Mouse (Mus musculus) cerebellum, adult 2 months (tissue): ENCODE data around the gene Gm28036. TPM values are rescaled to one million over a fixed set of nuclear protein-coding genes. Genes with fewer than 3 reads are reported as not detected.

Source experiments
- DNase-seq, 2 experiments: peaks; one replicate each; pipeline ENCODE4 v3.0.0; 2021
- H3K27ac ChIP-seq: fragments of 200-500 bp; 2 replicates; pipeline ENCODE4 v1.5.1; 2012; ENCODE audit warnings: low read length, control low read depth, inconsistent platforms; ENCODE audit not compliant: insufficient read depth
- H3K27me3 ChIP-seq: fragments of 200-500 bp; 2 replicates; pipeline ENCODE4 v1.6.1; 2012; ENCODE audit warnings: inconsistent platforms, mild to moderate bottlenecking, low read length, moderate library complexity; ENCODE audit not compliant: control insufficient read depth, insufficient read depth
- H3K4me1 ChIP-seq: fragments of 200-500 bp; 2 replicates; pipeline ENCODE4 v1.6.1; 2011; ENCODE audit warnings: low read length; ENCODE audit not compliant: control insufficient read depth, insufficient read depth
- H3K4me3 ChIP-seq: fragments of 200-500 bp; replicated peaks from 2 replicates; pipeline ENCODE3; 2011; ENCODE audit warnings: mild to moderate bottlenecking, low read depth, low read length, control low read depth; ENCODE audit not compliant: insufficient read depth
- CTCF ChIP-seq: fragments of 200-500 bp; IDR thresholded peaks from 2 replicates; pipeline ENCODE4 v1.5.1; 2011; ENCODE audit warnings: low read depth, mild to moderate bottlenecking, control low read depth, low read length, moderate library complexity, borderline replicate concordance; ENCODE audit not compliant: insufficient read depth
- POLR2A ChIP-seq: fragments of 200-500 bp; IDR thresholded peaks from 2 replicates; pipeline ENCODE4 v1.6.1; 2011; ENCODE audit warnings: low read length, control low read depth, borderline replicate concordance; ENCODE audit not compliant: insufficient read depth
- WGBS: fragments of 180-500 bp; shearing (Covaris S2); methylation state at CpG from one replicate; pipeline ENCODE4 v1.1.7; 2018; 5-methylcytosine and 5-hydroxymethylcytosine counted together
- polyA plus RNA-seq: library from polyadenylated mRNA; depleted of rRNA; stranded (reverse); fragments of >200 nt; gene quantifications from 2 replicates; pipeline ENCODE4 v1.2.3, GENCODE M21; 2012

The Gm28036 gene
- polyA plus RNA-seq, 1 experiment = 5.7 TPM

DNA sequence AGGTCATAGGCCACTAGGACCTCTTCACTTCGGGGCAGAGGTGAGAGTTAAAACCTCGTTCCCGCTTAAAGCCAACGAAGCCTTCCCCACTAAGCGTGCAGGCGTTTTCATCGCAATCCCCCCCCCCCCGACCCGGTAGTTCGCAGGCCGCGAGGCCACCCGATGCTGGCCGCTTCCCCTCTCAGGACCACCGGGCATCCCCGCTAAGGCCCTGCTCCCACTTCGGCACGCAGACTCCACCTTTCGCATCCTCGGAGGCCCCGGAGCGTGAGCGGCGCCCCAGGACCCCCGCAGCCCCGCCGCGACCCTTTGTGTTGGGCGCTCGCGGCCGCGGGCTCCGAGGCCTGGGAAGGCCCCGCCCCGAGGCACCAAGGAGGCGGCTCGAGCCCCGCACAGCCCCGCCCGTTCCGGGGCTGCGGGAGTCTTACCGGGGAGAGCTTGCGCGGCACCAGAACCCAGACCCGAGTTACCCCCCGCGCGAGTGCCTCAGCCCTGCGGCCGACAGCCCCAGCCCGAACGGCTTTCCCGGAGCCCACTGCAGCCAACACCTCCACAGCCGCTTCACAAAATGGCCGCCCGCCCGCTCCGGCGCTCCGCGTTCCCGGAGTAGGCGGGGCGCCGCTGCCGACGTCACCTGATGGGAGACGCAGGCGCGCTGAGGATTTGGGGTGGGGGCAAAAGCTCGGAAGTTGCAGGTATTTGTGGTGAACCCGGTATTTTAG, 15.4 kb downstream of the Gm28036 start, which contains the start of the genes Cpne1 and Rbm12:
Cpne1 (minus strand) TSS at position 608 of the 722 bp plus-strand sequence.
Rbm12 (minus strand) TSS at position 621 of the 722 bp plus-strand sequence.
- 1% methylated on average over 74 of the region's 74 CpGs for WGBS
- peak; percentile 76; the same call in 1 of the 2 replicates for TF ChIP-seq POLR2A
- TF ChIP-seq CTCF = no peak
- peak; percentile 90 to 93 for DNase-seq
- no peaks in the 10 kb centered on the region for H3K4me1 ChIP-seq
- no peaks in the 10 kb centered on the region for H3K27me3 ChIP-seq
- H3K27ac ChIP-seq = peak within 1 kb of the TSS; percentile 88
- peak within 1 kb of the TSS; percentile 83 for H3K4me3 ChIP-seq

DNA sequence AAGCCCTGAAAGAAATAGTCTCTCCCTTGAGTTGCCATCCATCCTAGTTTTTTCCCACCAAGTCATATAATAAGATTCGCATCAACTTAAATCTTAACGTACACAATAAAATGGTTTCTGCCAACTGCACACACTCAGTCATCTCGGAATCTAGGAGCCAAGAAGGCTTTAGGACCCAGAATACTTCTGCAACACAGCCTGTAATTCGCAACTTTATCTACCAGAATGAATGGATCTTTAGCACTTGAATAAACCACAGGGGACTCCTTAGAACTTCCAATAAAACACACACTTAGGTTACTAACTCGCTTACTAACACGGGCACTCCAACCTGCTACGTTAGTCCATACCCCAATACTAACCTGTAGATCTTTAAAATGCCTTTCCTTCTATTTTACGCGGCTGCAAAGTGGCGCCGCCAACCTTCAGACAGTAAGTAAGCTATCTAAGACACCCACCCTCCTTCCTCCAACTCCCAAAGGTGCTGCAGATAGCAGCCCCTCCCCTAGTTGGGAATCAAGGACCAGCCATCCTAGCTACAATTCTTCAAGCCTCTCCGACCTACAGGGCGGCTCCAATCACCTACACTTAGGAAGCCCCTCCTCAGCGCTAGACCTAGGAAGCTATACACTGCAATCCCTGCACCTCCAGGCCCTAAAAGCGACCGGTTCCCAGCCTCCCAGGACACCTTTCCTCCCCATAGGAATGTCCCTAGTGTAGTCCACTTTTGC, 16.1 kb downstream of the Gm28036 start:
- H3K27me3 ChIP-seq = no peaks in the 10 kb centered on the region
- H3K4me1 ChIP-seq = no peaks in the 10 kb centered on the region; the same call in 1 of the 2 replicates
- 0 out of 2 replicates have a peak overlapping the region, but pooled peaks have one; percentile 88 for H3K27ac ChIP-seq
- peak overlapping the region; percentile 83 for H3K4me3 ChIP-seq
- TF ChIP-seq POLR2A (no peak), CTCF (no peak)
- WGBS = under 1% methylated on average over 16 of the region's 16 CpGs
- peak; percentile 16 to 37 for DNase-seq

DNA sequence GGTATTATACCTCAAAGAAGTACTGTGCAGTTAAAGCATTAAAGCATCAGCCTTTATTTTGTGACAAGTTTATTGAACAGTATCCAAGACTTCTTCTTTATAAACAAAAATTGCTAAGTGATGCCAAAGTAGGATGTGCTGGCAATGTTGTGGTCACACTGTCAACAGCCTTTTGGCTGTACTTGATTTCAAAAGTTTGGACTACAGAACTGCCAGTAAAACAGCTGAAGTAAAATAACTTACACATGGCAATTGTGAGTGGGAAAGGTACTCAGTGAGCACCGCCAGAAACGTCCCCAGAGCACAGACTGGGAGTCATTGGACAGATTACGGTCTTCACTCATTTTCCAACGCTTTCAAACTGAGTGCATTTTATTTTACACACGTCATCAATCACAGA, 35.0 kb downstream of the Gm28036 start:
- DNase-seq = peak in 1 of 2 experiments; percentile 5
- Histone ChIP-seq H3K27ac (no peak overlapping the region), H3K27me3 (no peaks in the 10 kb centered on the region), H3K4me3 (no peak overlapping the region), H3K4me1 (peaks cover 12% of the 10 kb centered on the region)
- 60% methylated on average over 5 of the region's 5 CpGs for WGBS
- TF ChIP-seq CTCF (no peak), POLR2A (no peak)

DNA sequence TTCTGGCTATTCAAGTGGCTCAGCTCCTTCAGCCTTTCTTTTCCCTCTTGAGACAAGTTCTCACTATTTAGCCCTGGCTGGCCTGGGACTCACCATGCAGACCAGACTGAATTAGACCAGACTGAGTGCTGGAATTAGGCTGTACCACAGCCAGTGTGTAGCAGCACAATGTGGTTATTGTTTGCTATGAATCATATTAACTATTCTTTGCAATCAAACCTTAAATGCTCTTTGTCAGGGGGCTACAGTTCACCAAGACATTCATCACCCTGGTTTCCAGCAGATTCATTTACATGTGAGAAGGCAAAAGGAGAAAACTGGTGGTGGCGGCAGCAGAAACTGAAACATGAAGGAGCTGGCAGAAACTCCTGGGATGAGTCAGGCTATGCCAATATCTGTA, 37.1 kb downstream of the Gm28036 start:
- Histone ChIP-seq H3K27ac (no peak overlapping the region), H3K4me3 (no peak overlapping the region), H3K4me1 (peaks cover 12% of the 10 kb centered on the region), H3K27me3 (no peaks in the 10 kb centered on the region)
- WGBS = 22% methylated on average over 1 of the region's 1 CpGs
- TF ChIP-seq CTCF = no peak
- TF ChIP-seq POLR2A = no peak
- peak in 1 of 2 experiments; percentile 2 for DNase-seq

DNA sequence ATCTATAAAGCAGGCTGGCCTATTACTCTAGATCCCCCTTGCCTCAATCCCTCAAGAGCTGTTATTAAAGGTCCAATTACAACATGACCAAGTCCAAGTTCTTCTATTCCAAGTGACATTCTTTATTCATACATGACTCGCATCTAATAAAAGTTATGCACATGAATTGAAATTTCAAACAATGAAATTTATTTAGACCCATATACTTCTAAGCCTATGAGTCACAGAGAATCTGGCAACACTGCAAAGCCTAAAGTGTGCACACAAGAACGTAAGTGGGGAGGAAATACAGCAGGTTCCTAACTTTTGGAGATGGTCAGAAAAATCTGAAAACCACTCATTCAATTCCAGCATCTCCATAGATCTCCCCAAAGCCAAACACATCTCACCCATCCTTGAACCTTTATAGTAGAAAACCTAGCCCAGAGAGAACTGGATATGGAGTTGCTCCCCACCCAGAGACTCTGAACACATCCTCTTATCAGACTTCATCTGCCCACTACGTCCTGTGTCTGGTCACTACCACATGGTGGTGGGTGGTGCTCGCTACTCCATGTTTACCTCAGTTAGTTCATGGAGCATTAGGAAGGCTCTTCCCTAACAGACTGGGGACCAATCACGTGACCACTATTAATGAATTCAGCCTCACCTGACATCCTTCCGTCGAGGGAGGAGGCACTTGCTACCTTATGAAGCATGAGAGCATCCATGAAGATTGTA, 39.3 kb downstream of the Gm28036 start:
- TF ChIP-seq CTCF = no peak
- no peak for TF ChIP-seq POLR2A
- peaks cover 12% of the 10 kb centered on the region for H3K4me1 ChIP-seq
- H3K27ac ChIP-seq = no peak overlapping the region
- no peak for DNase-seq
- H3K27me3 ChIP-seq = no peaks in the 10 kb centered on the region
- no peak overlapping the region for H3K4me3 ChIP-seq
- 85% methylated on average over 7 of the region's 7 CpGs for WGBS

DNA sequence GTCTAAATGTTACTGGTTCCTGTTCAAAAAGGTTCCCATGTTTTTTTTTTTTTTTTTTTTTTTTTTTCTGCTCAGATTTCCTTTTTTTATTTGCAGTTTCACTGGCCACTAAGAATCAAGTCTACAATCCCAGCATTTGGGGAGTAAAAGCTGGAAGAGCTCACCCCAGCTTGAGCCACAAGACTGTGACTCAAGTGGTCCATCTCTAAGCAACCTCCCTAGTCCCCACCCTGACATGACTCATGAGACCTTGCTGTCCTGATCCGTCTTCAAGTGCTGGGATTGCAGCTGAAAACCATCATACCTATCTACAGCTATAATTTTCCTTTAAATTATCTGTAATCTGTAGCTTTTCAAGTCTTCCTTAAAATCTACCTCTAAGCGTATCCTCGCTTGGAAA, 42.4 kb downstream of the Gm28036 start:
- Histone ChIP-seq H3K27me3 (no peaks in the 10 kb centered on the region), H3K4me1 (peaks cover 15% of the 10 kb centered on the region), H3K4me3 (no peak overlapping the region), H3K27ac (no peak overlapping the region)
- no peak for DNase-seq
- WGBS = 85% methylated on average over 3 of the region's 3 CpGs
- no peak for TF ChIP-seq CTCF
- no peak for TF ChIP-seq POLR2A

DNA sequence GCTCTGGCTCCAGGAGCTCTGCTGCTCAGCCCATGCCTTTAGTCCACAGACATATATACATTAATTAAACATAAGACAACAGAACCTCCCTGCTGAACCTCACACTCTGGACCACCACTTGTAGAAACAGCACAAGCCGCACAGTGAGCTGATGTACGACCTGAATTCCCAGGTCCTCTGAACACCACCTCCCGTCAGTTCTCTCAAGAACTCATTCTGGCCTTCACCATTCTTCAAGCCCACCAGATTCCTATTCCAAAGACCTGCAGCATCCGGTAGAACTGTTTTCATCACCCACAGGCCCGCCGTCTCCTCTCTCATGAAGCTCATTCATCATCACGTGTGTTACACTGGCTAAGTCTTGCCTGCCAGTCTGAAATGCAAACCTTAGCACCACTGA, 46.5 kb downstream of the Gm28036 start:
- Histone ChIP-seq H3K4me1 (peaks cover 34% of the 10 kb centered on the region), H3K27me3 (no peaks in the 10 kb centered on the region), H3K27ac (peak overlapping the region; percentile 48), H3K4me3 (no peak overlapping the region)
- 86% methylated on average over 7 of the region's 7 CpGs for WGBS
- no peak for TF ChIP-seq POLR2A
- no peak for TF ChIP-seq CTCF
- no peak for DNase-seq

DNA sequence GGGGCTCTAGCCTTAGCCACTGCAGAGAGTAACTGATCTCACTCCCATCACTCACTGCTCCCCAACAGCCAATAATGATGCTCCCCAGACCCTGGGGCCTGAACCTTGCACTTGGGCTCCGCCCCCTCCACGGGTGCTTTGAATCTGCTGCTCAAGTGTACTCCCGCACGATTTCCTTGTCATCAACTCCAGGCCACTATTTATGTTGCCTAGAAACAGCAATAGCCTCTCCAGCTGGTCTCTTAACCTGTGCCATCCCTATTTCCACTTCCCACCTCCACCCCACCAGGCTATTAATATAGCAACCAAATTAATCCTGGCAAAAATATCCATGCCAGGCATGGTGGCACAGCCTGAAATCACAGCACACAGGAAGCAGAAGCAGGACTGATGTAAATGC, 47.2 kb downstream of the Gm28036 start:
- TF ChIP-seq CTCF = no peak
- no peak for TF ChIP-seq POLR2A
- Histone ChIP-seq H3K4me1 (peaks cover 34% of the 10 kb centered on the region), H3K27me3 (no peaks in the 10 kb centered on the region), H3K27ac (peak overlapping the region; percentile 48), H3K4me3 (no peak overlapping the region)
- 25% methylated on average over 4 of the region's 4 CpGs for WGBS
- DNase-seq = peak; percentile 47 to 75
